Comparison of ENCODE assay signal across 37 mouse cellular contexts in the genomic region with DNA sequence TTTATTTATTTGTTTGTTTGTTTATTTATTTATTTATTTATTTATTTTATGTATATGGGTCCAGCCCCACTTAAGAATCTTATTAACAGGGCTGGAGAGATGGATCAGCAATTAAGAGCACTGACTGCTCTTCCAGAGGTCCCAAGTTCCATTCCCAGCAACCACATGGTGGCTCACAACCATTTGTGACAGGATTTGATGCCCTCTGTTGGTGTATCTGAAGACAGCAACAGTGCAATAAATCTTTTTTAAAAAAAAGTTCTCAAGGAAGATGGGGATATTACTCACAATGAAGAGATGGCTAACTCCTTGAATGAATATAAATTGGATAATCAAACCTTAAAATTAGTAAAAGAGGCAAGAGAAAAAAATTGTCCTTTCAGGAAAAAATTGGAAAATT. TPM values are rescaled to one million over a fixed set of nuclear protein-coding genes. Genes with fewer than 3 reads are reported as not detected.
"Had no signal": no experiment of that assay in that cellular context is flagged by ENCODE, and none has a peak within 500 bp of the region (broad histone marks: within the 10 kb centered on the region; RNA-seq: fewer than 3 reads in every experiment).

No protein-coding gene starts in this region.

- H3K4me2 ChIP-seq: heart, embryonic 11.5 days; heart, embryonic 13.5 days; heart, embryonic 15.5 days; hindbrain, embryonic 13.5 days; hindbrain, embryonic 15.5 days; kidney, embryonic 15.5 days; limb, embryonic 13.5 days; limb, embryonic 15.5 days; liver, embryonic 12.5 days had no signal

- DNase-seq: gastrocnemius, postnatal 14 days; gastrocnemius, postnatal 36 days; heart, adult 2 months; heart, postnatal 14 days; heart, postnatal 36 days; kidney, adult 11 months; kidney, adult 2 months; kidney, adult 9 months; kidney, postnatal 14 days; kidney, postnatal 36 days; layer of hippocampus, adult 9-11 months; layer of hippocampus, postnatal 36 days; left cerebral cortex, postnatal 4 days had no signal

- H3K9me3 ChIP-seq: heart, embryonic 13.5 days; heart, embryonic 15.5 days; hindbrain, embryonic 13.5 days; hindbrain, embryonic 15.5 days; kidney, embryonic 15.5 days; limb, embryonic 13.5 days; limb, embryonic 15.5 days; liver, embryonic 12.5 days had no signal

- H3K9ac ChIP-seq: heart, embryonic 13.5 days; heart, embryonic 15.5 days; hindbrain, embryonic 13.5 days; hindbrain, embryonic 15.5 days; kidney, embryonic 15.5 days; limb, embryonic 13.5 days; limb, embryonic 15.5 days; liver, embryonic 12.5 days; liver, embryonic 14.5 days had no signal

- H3K27ac ChIP-seq: heart, adult 2 months; heart, embryonic 13.5 days; heart, embryonic 15.5 days; hindbrain, embryonic 13.5 days; hindbrain, embryonic 15.5 days; hindbrain, postnatal 0 days; kidney, embryonic 15.5 days; kidney, postnatal 0 days; limb, embryonic 13.5 days; limb, embryonic 15.5 days; liver, embryonic 12.5 days; liver, embryonic 14.5 days had no signal

- H3K4me1 ChIP-seq: heart, embryonic 13.5 days; heart, embryonic 15.5 days; hindbrain, embryonic 13.5 days; hindbrain, embryonic 15.5 days; kidney, embryonic 15.5 days; limb, embryonic 13.5 days; limb, embryonic 15.5 days had no signal

- ATAC-seq: hindbrain, postnatal 0 days; intestine, embryonic 16.5 days; liver, embryonic 12.5 days had no signal

- H3K27me3 ChIP-seq: heart, embryonic 13.5 days; heart, embryonic 15.5 days; hindbrain, embryonic 13.5 days; hindbrain, embryonic 15.5 days; kidney, embryonic 15.5 days; limb, embryonic 13.5 days; limb, embryonic 15.5 days; liver, embryonic 12.5 days had no signal

- H3K36me3 ChIP-seq: heart, embryonic 13.5 days; heart, embryonic 15.5 days; hindbrain, embryonic 13.5 days; hindbrain, embryonic 15.5 days; kidney, embryonic 15.5 days; limb, embryonic 13.5 days; limb, embryonic 15.5 days; liver, embryonic 12.5 days had no signal

- H3K4me3 ChIP-seq: heart, adult 2 months; heart, embryonic 13.5 days; heart, embryonic 15.5 days; hindbrain, embryonic 13.5 days; hindbrain, embryonic 15.5 days; kidney, embryonic 15.5 days; limb, embryonic 13.5 days; limb, embryonic 15.5 days; liver, embryonic 12.5 days had no signal

RNA-seq across cellular contexts. Expression of a gene that starts 9.0 kb away (rescaled TPM):
- total RNA-seq: gastrocnemius, adult 18-20 months; gastrocnemius, adult 8-10 months; gastrocnemius, postnatal 36 days; heart, adult 2 months; hematopoietic stem cell, adult 5-6 weeks; hindbrain, postnatal 0 days; layer of hippocampus, adult 18-20 months; layer of hippocampus, postnatal 14 days; layer of hippocampus, postnatal 36 days; left cerebral cortex, adult 18-20 months; left cerebral cortex, adult 8-10 months; left cerebral cortex, postnatal 10 days; left cerebral cortex, postnatal 25 days; left cerebral cortex, postnatal 4 days; liver, adult 2 months had no signal
- polyA plus RNA-seq: liver, adult 2 months; liver, embryonic 12.5 days; liver, embryonic 16.5 days had no signal
